Mouse (Mus musculus): ENCODE measurements around the gene Slc22a2. TPM values are rescaled to one million over a fixed set of nuclear protein-coding genes. Genes with fewer than 3 reads are reported as not detected.

Gene Slc22a2
- polyA plus RNA-seq, 1 experiment from 2014 or later = 55.6 TPM

DNA sequence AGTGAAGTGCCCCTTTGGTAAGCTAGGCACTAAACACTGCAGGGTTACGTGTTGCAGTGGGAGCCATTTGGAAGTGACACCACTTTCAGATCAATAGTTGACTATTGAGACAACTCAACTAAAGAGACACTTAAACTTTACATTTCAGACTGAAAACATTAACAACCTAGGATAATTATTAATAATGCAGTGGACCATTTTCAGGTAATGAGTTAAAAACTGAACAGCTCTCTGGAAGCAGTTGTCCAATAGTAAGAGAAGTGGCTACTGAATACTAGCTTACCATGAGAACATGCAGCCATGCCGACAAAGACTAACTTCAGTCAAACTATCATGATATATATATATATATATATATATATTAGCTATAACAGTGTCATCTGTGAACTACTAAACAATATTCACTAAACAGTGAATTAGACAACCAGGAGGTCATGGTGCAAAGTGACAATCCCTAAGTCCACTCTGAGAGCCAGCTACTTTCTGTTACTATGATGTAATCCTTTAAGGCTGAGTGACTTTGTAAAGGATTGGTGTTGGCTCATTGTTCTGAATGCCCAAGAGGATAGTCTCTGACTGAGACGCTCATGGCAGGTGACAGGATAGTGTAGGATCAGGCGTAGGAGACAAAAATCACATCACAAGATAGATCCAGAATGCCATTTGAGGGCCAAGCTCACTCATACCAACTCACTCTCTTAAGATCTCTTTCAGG is 7.1 kb downstream of the Slc22a2 start:
- Histone ChIP-seq H3K9ac (ENCODE audit: low read depth, low read length) (no peak overlapping the region), H3K27ac (peak overlapping the region; percentile 63), H3K4me3 (replicated peaks; ENCODE audit: low read depth, low read length) (no peak overlapping the region), H3K9me3 (replicated peaks; ENCODE audit: low read length) (no peaks in the 10 kb centered on the region), H3K4me1 (replicated peaks; ENCODE audit: insufficient read depth, low read length) (no peaks in the 10 kb centered on the region), H3K4me2 (ENCODE audit: low read length) (no peak overlapping the region), H3K27me3 (ENCODE audit: insufficient read depth, low read length) (no peaks in the 10 kb centered on the region), H3K36me3 (ENCODE audit: insufficient read depth, low read length) (no peaks in the 10 kb centered on the region)
- 79% methylated on average over 4 of the region's 4 CpGs for WGBS
- ATAC-seq (replicated peaks; ENCODE audit: low FRiP score, low read depth) (no peak; the same call in 1 of the 2 replicates), DNase-seq (ENCODE audit: low spot score) (peak; percentile 8)
- TF ChIP-seq CTCF (IDR thresholded peaks at IDR 0.05; ENCODE audit: low read depth) = no peak

DNA sequence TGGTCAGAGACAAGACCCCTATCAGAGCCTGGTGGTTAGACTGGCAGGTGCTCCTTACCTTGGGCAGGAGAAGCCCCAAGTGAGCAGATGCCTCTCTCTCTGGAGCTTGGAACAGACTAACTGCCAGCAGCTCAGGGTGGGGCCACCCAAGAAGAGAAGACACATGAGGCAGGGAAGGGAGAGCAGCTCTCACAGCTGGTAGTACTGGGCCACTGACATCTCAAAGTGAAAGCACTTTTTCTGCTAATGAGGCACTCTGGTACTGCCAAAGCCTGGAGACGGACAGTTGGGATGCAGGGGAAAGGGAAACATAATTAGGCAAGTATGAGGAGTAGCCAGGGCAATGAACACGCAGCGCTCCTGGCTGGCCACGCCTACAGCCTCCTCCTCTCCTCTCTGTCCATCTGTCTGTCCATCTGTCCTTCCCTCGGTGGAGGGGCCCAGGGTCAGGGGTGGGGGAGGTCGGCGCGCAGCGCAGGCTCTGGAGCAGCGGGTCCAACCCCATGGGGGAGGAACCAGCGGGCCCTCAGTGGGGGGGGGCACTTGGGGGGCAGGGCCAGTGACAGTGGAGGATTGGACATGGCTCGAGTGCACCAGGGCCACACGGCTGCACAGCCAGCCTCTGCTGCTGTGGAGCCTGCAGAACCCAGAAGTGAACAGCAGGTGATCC is 12.0 kb downstream of the Slc22a2 start:
- Histone ChIP-seq H3K27me3 (ENCODE audit: insufficient read depth, low read length) (no peaks in the 10 kb centered on the region), H3K36me3 (ENCODE audit: insufficient read depth, low read length) (no peaks in the 10 kb centered on the region), H3K4me3 (replicated peaks; ENCODE audit: low read depth, low read length) (no peak overlapping the region), H3K9ac (ENCODE audit: low read depth, low read length) (no peak overlapping the region), H3K4me2 (ENCODE audit: low read length) (no peak overlapping the region), H3K27ac (no peak overlapping the region), H3K4me1 (replicated peaks; ENCODE audit: insufficient read depth, low read length) (no peaks in the 10 kb centered on the region), H3K9me3 (replicated peaks; ENCODE audit: low read length) (no peaks in the 10 kb centered on the region)
- no peak for DNase-seq (ENCODE audit: low spot score)
- TF ChIP-seq CTCF (IDR thresholded peaks at IDR 0.05; ENCODE audit: low read depth) = no peak
- WGBS = 74% methylated on average over 13 of the region's 13 CpGs
- 0 out of 2 replicates have a peak, but pooled peaks have one; percentile 46 for ATAC-seq (replicated peaks; ENCODE audit: low FRiP score, low read depth)

GRCm38 (mm10) chr17:12606634-12607033 is 22.7 kb downstream of the Slc22a2 start:
- Histone ChIP-seq H3K9me3 (replicated peaks; ENCODE audit: low read length) (no peaks in the 10 kb centered on the region), H3K27ac (no peak overlapping the region), H3K4me1 (replicated peaks; ENCODE audit: insufficient read depth, low read length) (no peaks in the 10 kb centered on the region), H3K4me2 (ENCODE audit: low read length) (no peak overlapping the region), H3K9ac (ENCODE audit: low read depth, low read length) (no peak overlapping the region), H3K27me3 (ENCODE audit: insufficient read depth, low read length) (no peaks in the 10 kb centered on the region), H3K36me3 (ENCODE audit: insufficient read depth, low read length) (no peaks in the 10 kb centered on the region), H3K4me3 (replicated peaks; ENCODE audit: low read depth, low read length) (no peak overlapping the region)
- peak; percentile 13; the same call in 1 of the 2 replicates for TF ChIP-seq CTCF (IDR thresholded peaks at IDR 0.05; ENCODE audit: low read depth)
- 26% methylated on average over 1 of the region's 1 CpGs for WGBS
- DNase-seq (ENCODE audit: low spot score) (peak; percentile 25), ATAC-seq (replicated peaks; ENCODE audit: low FRiP score, low read depth) (no peak)

DNA sequence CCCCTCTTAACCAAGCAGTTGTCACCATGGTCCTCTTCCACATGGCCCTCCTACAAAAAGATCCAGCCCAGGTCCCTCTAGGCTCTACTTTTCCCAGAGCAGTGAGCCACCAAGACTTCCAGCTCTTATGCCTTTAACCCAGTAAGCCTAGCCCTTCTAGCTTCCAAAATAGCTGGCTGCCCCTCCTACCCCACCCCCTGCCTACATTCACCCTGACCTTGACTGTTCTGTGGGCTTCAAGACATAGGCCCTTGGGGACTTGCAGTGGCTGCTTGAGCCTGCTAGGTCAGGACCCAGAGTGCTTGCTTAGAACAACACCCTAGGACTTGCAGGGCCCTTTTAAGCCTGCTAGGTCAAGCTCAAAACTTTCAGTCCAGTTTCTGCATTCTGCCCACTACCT is 23.3 kb downstream of the Slc22a2 start:
- no peak overlapping the region for H3K9ac ChIP-seq (ENCODE audit: low read depth, low read length)
- H3K27me3 ChIP-seq (ENCODE audit: insufficient read depth, low read length) = no peaks in the 10 kb centered on the region
- H3K4me1 ChIP-seq (replicated peaks; ENCODE audit: insufficient read depth, low read length) = no peaks in the 10 kb centered on the region
- DNase-seq (ENCODE audit: low spot score) (no peak), ATAC-seq (replicated peaks; ENCODE audit: low FRiP score, low read depth) (no peak)
- no peak overlapping the region for H3K27ac ChIP-seq
- no peak overlapping the region for H3K4me3 ChIP-seq (replicated peaks; ENCODE audit: low read depth, low read length)
- TF ChIP-seq CTCF (IDR thresholded peaks at IDR 0.05; ENCODE audit: low read depth) = no peak
- no peaks in the 10 kb centered on the region for H3K36me3 ChIP-seq (ENCODE audit: insufficient read depth, low read length)
- no peaks in the 10 kb centered on the region for H3K9me3 ChIP-seq (replicated peaks; ENCODE audit: low read length)
- H3K4me2 ChIP-seq (ENCODE audit: low read length) = no peak overlapping the region

GRCm38 (mm10) chr17:12614511-12615385 is 30.8 kb downstream of the Slc22a2 start:
- Histone ChIP-seq H3K36me3 (ENCODE audit: insufficient read depth, low read length) (no peaks in the 10 kb centered on the region), H3K4me2 (ENCODE audit: low read length) (no peak overlapping the region), H3K27me3 (ENCODE audit: insufficient read depth, low read length) (no peaks in the 10 kb centered on the region), H3K27ac (no peak overlapping the region), H3K4me3 (replicated peaks; ENCODE audit: low read depth, low read length) (no peak overlapping the region), H3K9me3 (replicated peaks; ENCODE audit: low read length) (no peaks in the 10 kb centered on the region), H3K4me1 (replicated peaks; ENCODE audit: insufficient read depth, low read length) (no peaks in the 10 kb centered on the region), H3K9ac (ENCODE audit: low read depth, low read length) (no peak overlapping the region)
- no peak for TF ChIP-seq CTCF (IDR thresholded peaks at IDR 0.05; ENCODE audit: low read depth)
- DNase-seq (ENCODE audit: low spot score) = no peak
- 85% methylated on average over 15 of the region's 15 CpGs for WGBS
- ATAC-seq (replicated peaks; ENCODE audit: low FRiP score, low read depth) = no peak

GRCm38 (mm10) chr17:12615429-12615828 is 31.5 kb downstream of the Slc22a2 start:
- no peak for DNase-seq (ENCODE audit: low spot score)
- Histone ChIP-seq H3K36me3 (ENCODE audit: insufficient read depth, low read length) (no peaks in the 10 kb centered on the region), H3K4me1 (replicated peaks; ENCODE audit: insufficient read depth, low read length) (no peaks in the 10 kb centered on the region), H3K9ac (ENCODE audit: low read depth, low read length) (no peak overlapping the region), H3K9me3 (replicated peaks; ENCODE audit: low read length) (no peaks in the 10 kb centered on the region), H3K4me3 (replicated peaks; ENCODE audit: low read depth, low read length) (no peak overlapping the region), H3K27ac (no peak overlapping the region), H3K4me2 (ENCODE audit: low read length) (no peak overlapping the region), H3K27me3 (ENCODE audit: insufficient read depth, low read length) (no peaks in the 10 kb centered on the region)
- TF ChIP-seq CTCF (IDR thresholded peaks at IDR 0.05; ENCODE audit: low read depth) = no peak
- WGBS = 54% methylated on average over 4 of the region's 4 CpGs
- ATAC-seq (replicated peaks; ENCODE audit: low FRiP score, low read depth) = no peak
